In the genomic region with DNA sequence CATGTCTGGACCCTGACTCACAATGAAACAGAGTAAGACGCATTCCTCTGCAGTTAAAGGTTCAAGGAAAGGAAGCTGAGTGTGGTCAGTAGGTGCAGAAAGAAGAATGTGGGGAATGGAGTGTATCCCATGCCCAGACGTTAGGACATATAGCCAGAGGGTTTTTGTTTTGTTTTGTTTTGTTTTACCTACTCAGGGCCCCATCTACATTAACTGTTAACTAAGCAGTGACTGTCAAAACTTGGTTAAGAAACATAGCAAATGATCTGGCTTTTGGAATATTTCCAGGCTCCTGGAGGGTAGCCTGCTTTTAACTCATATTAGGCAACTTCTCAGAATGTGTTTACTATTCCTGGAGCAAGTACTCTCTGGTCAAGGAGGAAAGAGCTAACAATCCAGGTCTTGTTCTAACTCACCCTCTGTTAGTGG, we compare ENCODE assay signal across 13 mouse cellular contexts. TPM values are rescaled to one million over a fixed set of nuclear protein-coding genes. Genes with fewer than 3 reads are reported as not detected.
A peak's percentile ranks its signal among the peaks of the same experiment; 100 is the strongest.
DNase-seq lines count a peak whose midpoint lies in the region; ATAC-seq lines count a peak whose summit lies in the region.
"Had no signal": no experiment of that assay in that cellular context is flagged by ENCODE, and none has a peak within 500 bp of the region (broad histone marks: within the 10 kb centered on the region; RNA-seq: fewer than 3 reads in every experiment).

No protein-coding gene starts in this region.

- DNase-seq in adrenal gland, adult 8-10 months: peak; percentile 23
- DNase-seq in adrenal gland, postnatal 4 days (ENCODE audit: low spot score in 2 of 2): no peak
- no peak for DNase-seq in liver
- DNase-seq in kidney, adult 9 months: peak; percentile 87
- peak; percentile 64 for DNase-seq in lung, postnatal 36 days
- no peak for DNase-seq in embryonic facial prominence, embryonic 10.5 days (ENCODE audit: low spot score)
- DNase-seq in layer of hippocampus, postnatal 14 days (ENCODE audit: low spot score in 2 of 2): no peak
- DNase-seq: gastrocnemius, postnatal 10 days; right cerebral cortex, postnatal 14 days had no signal

- WGBS in liver, embryonic 16.5 days (ENCODE audit: insufficient replicate concordance): 54% methylated on average over 2 of the region's 2 CpGs
- 53% methylated on average over 2 of the region's 2 CpGs for WGBS in embryonic facial prominence, embryonic 10.5 days

- H3K9me3 ChIP-seq in liver, embryonic 16.5 days (replicated peaks; ENCODE audit: control insufficient read depth, low read length): no peaks in the 10 kb centered on the region
- H3K9me3 ChIP-seq in embryonic facial prominence, embryonic 10.5 days: peaks cover 7% of the 10 kb centered on the region; the same call in 1 of the 2 replicates
- H3K9me3 ChIP-seq: G1E had no signal

- H3K9ac ChIP-seq in liver, embryonic 16.5 days (ENCODE audit: low read depth, low read length): no peak overlapping the region
- H3K9ac ChIP-seq: heart, embryonic 12.5 days; hindbrain, embryonic 14.5 days had no signal

- peaks cover 6% of the 10 kb centered on the region for H3K4me1 ChIP-seq in liver, embryonic 16.5 days (ENCODE audit: control insufficient read depth, low read depth, low read length)
- 0 out of 2 replicates have a peak, but pooled peaks cover 5% of the 10 kb centered on the region for H3K4me1 ChIP-seq in embryonic facial prominence, embryonic 10.5 days

- 0 out of 2 replicates have a peak overlapping the region, but pooled peaks have one; percentile 3 for H3K27ac ChIP-seq in liver, embryonic 16.5 days (ENCODE audit: low read length)
- no peak overlapping the region for H3K27ac ChIP-seq in embryonic facial prominence, embryonic 10.5 days (replicated peaks)
- H3K27ac ChIP-seq: hindbrain, embryonic 14.5 days had no signal

- no peak overlapping the region for H3K4me3 ChIP-seq in liver, embryonic 16.5 days (ENCODE audit: low read depth, low read length)
- H3K4me3 ChIP-seq in embryonic facial prominence, embryonic 10.5 days: no peak overlapping the region
- H3K4me3 ChIP-seq: heart, embryonic 12.5 days had no signal

- H3K36me3 ChIP-seq in liver, embryonic 16.5 days (ENCODE audit: control insufficient read depth, insufficient read depth): no peaks in the 10 kb centered on the region
- H3K36me3 ChIP-seq in embryonic facial prominence, embryonic 10.5 days (replicated peaks): 0 out of 2 replicates have a peak, but pooled peaks cover 5% of the 10 kb centered on the region

- H3K27me3 ChIP-seq in liver, embryonic 16.5 days (ENCODE audit: control insufficient read depth, insufficient read depth, low read depth, low read length): no peaks in the 10 kb centered on the region
- H3K27me3 ChIP-seq in embryonic facial prominence, embryonic 10.5 days (replicated peaks; ENCODE audit: low read depth, poor library complexity, severe bottlenecking): no peaks in the 10 kb centered on the region
- H3K27me3 ChIP-seq: heart, embryonic 12.5 days had no signal

- no peak overlapping the region for H3K4me2 ChIP-seq in liver, embryonic 16.5 days (ENCODE audit: low read depth, low read length)
- H3K4me2 ChIP-seq: heart, embryonic 12.5 days; hindbrain, embryonic 14.5 days had no signal

- ATAC-seq in liver, embryonic 16.5 days (ENCODE audit: low read depth): peak; percentile 26; the same call in 1 of the 2 replicates

RNA-seq across cellular contexts. Expression of a gene that starts 9.6 kb away (rescaled TPM):
- total RNA-seq in adrenal gland, adult 8-10 months (2022): 10 to 100 TPM; 54.0 to 62.7 (median 56.5) TPM
- total RNA-seq in adrenal gland, postnatal 4 days (2021): 10 to 100 TPM; 43.9 to 49.2 TPM
- 17.7 and 18.6 TPM in 2 replicates for polyA plus RNA-seq in liver, embryonic 16.5 days (2015; fragmentation: Nextera tagmentation; extraction: Ambion mirVana)
- 5.3 and 7.2 TPM in 2 replicates for polyA plus RNA-seq in embryonic facial prominence, embryonic 10.5 days (2016; fragmentation: Nextera tagmentation; extraction: Ambion mirVana)
- total RNA-seq in layer of hippocampus, postnatal 14 days (2021): 10 to 100 TPM; 22.2 to 23.3 TPM

Comparison
In these comparisons a context has a peak if more than half of its experiments do, and no peak if none do; other contexts are left out.
1. DNase-seq: peak in adrenal gland, adult 8-10 months (single experiment), kidney, adult 9 months (single experiment) and lung, postnatal 36 days (single experiment); none in adrenal gland, postnatal 4 days (0 of 2), liver (single experiment), embryonic facial prominence, embryonic 10.5 days (single experiment) and layer of hippocampus, postnatal 14 days (0 of 2).